Mouse (Mus musculus) liver, embryonic 16.5 days (tissue): ENCODE results near the gene Hmgcs2. TPM values are rescaled to one million over a fixed set of nuclear protein-coding genes. Genes with fewer than 3 reads are reported as not detected.
A peak's percentile ranks its signal among the peaks of the same experiment; 100 is the strongest.

Source experiments
- ATAC-seq: fragments of 200-750 bp; cut with Nextera tagmentation; 2 replicates; pipeline ENCODE4 v1.8.0; 2017; ENCODE audit warnings: low read depth, mild to moderate bottlenecking, moderate number of reproducible peaks, moderate library complexity
- H3K27ac ChIP-seq: fragments of 300-500 bp; sonication (generic); 2 replicates; pipeline ENCODE4 v1.5.1; 2014; ENCODE audit warnings: mild to moderate bottlenecking, low read length
- H3K27me3 ChIP-seq: fragments of 300-500 bp; sonication (generic); 2 replicates; pipeline ENCODE4 v1.6.1; 2014; ENCODE audit warnings: low read depth, low read length, mixed read lengths; ENCODE audit not compliant: control insufficient read depth, insufficient read depth
- H3K36me3 ChIP-seq: fragments of 300-500 bp; sonication (generic); 2 replicates; pipeline ENCODE4 v1.6.1; 2014; ENCODE audit warnings: mild to moderate bottlenecking; ENCODE audit not compliant: control insufficient read depth, insufficient read depth
- H3K4me1 ChIP-seq: fragments of 300-500 bp; sonication (generic); 2 replicates; pipeline ENCODE4 v1.6.1; 2014; ENCODE audit warnings: low read depth, low read length, mixed read lengths; ENCODE audit not compliant: control insufficient read depth
- H3K4me2 ChIP-seq: fragments of 300-500 bp; sonication (generic); 2 replicates; pipeline ENCODE4 v1.6.1; 2014; ENCODE audit warnings: low read depth, low read length, mixed read lengths
- H3K4me3 ChIP-seq: fragments of 300-500 bp; sonication (generic); 2 replicates; pipeline ENCODE4 v1.5.1; 2014; ENCODE audit warnings: low read depth, mild to moderate bottlenecking, low read length
- H3K9ac ChIP-seq: fragments of 300-500 bp; sonication (generic); 2 replicates; pipeline ENCODE4 v1.6.1; 2014; ENCODE audit warnings: low read depth, low read length
- H3K9me3 ChIP-seq: fragments of 300-500 bp; sonication (generic); replicated peaks from 2 replicates; pipeline ENCODE4 v1.6.1; 2016; ENCODE audit warnings: low read length; ENCODE audit not compliant: control insufficient read depth
- WGBS: fragments of 180-500 bp; shearing (Covaris S2); extraction: QIAGEN DNeasy Blood & Tissue Kit; methylation state at CpG from one replicate; pipeline ENCODE4 v1.1.7; 2014; ENCODE audit not compliant: insufficient replicate concordance; 5-methylcytosine and 5-hydroxymethylcytosine counted together
- polyA plus RNA-seq: library from polyadenylated mRNA; unstranded; fragments of >200 nt; fragmentation: Nextera tagmentation; extraction: Ambion mirVana; gene quantifications from 2 replicates; pipeline ENCODE4 v1.2.1, GENCODE M21; 2015

Hmgcs2 gene
- polyA plus RNA-seq, 1 experiment from 2014 or later = 366 TPM

DNA sequence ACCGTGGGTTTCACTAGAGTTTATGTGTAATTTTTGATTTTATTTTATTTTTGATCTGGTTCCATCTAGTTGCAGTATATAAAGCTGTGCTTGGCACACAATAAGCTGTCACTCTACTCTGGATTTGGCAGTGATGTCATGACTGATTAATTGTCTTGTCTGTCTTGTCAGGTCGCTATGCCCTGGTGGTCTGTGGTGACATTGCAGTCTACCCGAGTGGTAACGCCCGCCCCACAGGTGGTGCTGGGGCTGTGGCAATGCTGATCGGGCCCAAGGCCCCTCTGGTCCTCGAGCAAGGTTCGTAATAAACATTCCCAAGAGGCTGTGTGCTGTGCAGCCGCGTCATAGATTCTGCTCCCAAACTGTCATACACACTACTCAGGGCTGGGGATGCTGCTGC is 15.7 kb downstream of the Hmgcs2 start:
- no peaks in the 10 kb centered on the region for H3K27me3 ChIP-seq
- no peak overlapping the region for H3K9ac ChIP-seq

DNA sequence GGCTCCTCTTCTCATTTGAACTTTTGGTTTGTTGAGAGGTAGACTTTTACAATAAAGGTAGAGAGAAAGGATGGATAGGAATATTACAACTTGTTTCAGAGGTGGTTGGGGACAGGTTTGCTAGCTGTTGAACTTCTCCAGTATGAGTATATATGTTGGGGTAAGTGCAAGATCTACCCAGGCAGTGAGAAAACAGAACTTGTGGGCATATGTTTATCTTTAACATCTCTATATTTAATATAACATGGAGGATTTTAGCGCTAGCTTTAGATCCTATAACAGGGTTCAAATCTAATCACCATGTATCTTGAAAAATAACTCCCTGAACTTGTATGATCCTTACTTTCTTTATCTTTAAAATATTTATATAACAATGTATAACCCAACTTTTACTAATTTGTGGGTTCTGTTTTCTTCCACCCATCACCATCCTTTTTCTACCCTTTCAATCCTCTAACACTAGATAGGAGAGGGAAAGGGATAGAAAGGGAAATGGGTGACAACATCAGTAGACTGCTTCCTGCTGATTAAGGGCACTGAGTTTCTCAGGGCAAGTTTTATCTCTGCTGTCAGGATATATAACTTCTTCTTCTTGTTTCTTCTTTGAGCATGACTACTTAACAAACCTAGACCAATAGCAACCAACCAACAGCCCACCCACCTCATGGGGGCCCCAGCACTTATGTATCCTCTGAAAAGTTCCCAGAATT is 19.3 kb downstream of the Hmgcs2 start:
- ATAC-seq = no peak
- Histone ChIP-seq H3K9ac (no peak overlapping the region), H3K4me2 (no peak overlapping the region), H3K4me1 (no peaks in the 10 kb centered on the region), H3K4me3 (no peak overlapping the region), H3K27ac (no peak overlapping the region), H3K27me3 (no peaks in the 10 kb centered on the region), H3K9me3 (no peaks in the 10 kb centered on the region), H3K36me3 (peaks cover 9% of the 10 kb centered on the region; the same call in 1 of the 2 replicates)
- 24% methylated on average over 1 of the region's 1 CpGs for WGBS

More for the DNA sequence above, 15.7 kb downstream of the Hmgcs2 start:
- Histone ChIP-seq H3K4me2 (no peak overlapping the region), H3K4me3 (no peak overlapping the region), H3K4me1 (no peaks in the 10 kb centered on the region), H3K36me3 (peaks cover 5% of the 10 kb centered on the region), H3K9me3 (no peaks in the 10 kb centered on the region), H3K27ac (no peak overlapping the region)
- no peak for ATAC-seq
- WGBS = 61% methylated on average over 10 of the region's 10 CpGs

DNA sequence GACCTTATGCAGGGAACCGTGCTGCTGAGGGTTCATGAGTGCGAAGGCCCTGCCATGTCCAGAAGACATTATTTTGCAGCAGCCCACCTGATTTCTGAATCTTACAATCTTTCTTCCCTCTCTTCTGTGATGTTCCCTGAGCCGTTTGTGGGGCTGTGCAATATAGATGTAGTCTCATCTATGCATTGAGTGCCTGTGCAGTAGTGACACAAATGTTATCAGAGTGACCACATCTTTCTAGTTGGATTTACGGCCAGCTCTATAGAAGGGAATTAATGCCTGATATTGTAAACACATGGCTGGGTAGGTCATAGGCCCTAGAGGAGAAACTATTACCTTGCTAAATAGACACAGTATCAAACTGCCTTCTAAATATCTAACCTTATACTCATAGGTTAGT is 20.0 kb downstream of the Hmgcs2 start:
- Histone ChIP-seq H3K9me3 (no peaks in the 10 kb centered on the region), H3K27ac (no peak overlapping the region), H3K4me3 (no peak overlapping the region), H3K36me3 (peaks cover 9% of the 10 kb centered on the region; the same call in 1 of the 2 replicates), H3K9ac (no peak overlapping the region), H3K4me1 (no peaks in the 10 kb centered on the region), H3K27me3 (no peaks in the 10 kb centered on the region), H3K4me2 (no peak overlapping the region)
- 57% methylated on average over 4 of the region's 4 CpGs for WGBS
- no peak for ATAC-seq

DNA sequence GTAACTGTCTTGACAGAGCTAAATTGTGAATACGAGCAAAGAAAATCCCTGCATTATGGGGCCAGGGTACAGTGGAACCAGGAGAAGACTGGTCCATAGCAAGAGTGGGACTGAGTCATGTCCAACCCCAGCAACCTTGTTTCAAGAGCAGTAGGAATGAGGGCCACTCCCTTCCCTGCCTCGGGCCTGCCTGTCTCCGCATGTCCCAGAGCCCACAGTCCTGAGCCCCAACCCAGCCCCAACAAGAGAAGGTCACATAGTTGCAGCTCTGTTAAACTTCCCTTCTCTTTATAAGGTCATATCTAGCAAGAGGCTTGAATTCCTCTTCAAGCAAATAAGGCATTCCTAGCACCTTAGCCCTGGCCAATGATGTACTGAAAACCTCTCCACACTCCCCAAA is 21.5 kb downstream of the Hmgcs2 start:
- no peak for ATAC-seq
- 80% methylated on average over 3 of the region's 3 CpGs for WGBS
- H3K36me3 ChIP-seq = peaks cover 9% of the 10 kb centered on the region; the same call in 1 of the 2 replicates

DNA sequence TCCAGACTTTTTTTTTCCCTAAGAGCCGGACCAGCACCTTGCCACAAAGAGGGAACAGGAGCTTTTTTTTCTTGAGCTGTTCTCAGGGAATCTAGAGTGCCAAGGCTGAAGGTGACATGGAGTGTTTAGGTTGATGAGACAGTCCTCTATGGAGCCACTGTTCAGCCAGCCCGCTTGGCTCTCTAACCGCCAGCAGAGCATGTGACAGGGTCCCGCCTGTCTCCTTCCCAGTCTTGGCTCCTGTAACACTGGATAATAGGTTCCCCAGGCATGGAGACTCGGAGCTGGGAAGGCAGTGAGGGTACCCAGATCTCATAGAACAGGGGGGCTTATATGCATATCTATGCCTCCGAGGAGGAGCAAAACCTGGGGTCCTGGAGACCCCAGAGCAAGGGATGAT is 28.4 kb downstream of the Hmgcs2 start:
- no peak overlapping the region for H3K9ac ChIP-seq
- H3K9me3 ChIP-seq = no peaks in the 10 kb centered on the region
- no peak overlapping the region for H3K4me2 ChIP-seq
- H3K27ac ChIP-seq = no peak overlapping the region
- no peaks in the 10 kb centered on the region for H3K4me1 ChIP-seq
- ATAC-seq = no peak
- H3K27me3 ChIP-seq = no peaks in the 10 kb centered on the region
- no peaks in the 10 kb centered on the region for H3K36me3 ChIP-seq
- no peak overlapping the region for H3K4me3 ChIP-seq
- 74% methylated on average over 6 of the region's 6 CpGs for WGBS

More for the DNA sequence above, 21.5 kb downstream of the Hmgcs2 start:
- no peak overlapping the region for H3K9ac ChIP-seq
- no peak overlapping the region for H3K4me2 ChIP-seq
- no peak overlapping the region for H3K27ac ChIP-seq
- H3K4me3 ChIP-seq = no peak overlapping the region
- H3K9me3 ChIP-seq = no peaks in the 10 kb centered on the region
- no peaks in the 10 kb centered on the region for H3K4me1 ChIP-seq
- no peaks in the 10 kb centered on the region for H3K27me3 ChIP-seq

DNA sequence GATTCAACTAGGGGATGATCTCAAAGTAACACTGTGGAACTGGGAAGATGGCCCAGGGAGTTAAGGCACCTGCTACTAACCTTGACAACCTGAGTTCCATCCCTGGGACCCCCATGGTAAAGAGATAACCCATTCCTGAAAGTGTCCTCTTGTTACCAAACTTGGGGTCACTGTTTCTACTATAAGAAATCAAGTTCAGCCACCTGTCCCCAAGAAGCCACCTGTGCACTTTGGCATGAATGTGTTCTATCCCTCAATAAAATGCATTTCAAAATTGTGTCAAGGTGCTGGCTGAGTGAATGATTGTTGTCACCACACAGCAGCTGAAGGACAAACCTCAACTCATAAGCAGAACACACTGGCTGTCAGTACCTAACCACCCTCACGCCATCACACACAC is 30.2 kb downstream of the Hmgcs2 start:
- no peaks in the 10 kb centered on the region for H3K36me3 ChIP-seq
- H3K4me2 ChIP-seq = no peak overlapping the region
- H3K27ac ChIP-seq = no peak overlapping the region
- no peaks in the 10 kb centered on the region for H3K9me3 ChIP-seq
- no peaks in the 10 kb centered on the region for H3K4me1 ChIP-seq
- WGBS = 73% methylated on average over 1 of the region's 1 CpGs
- no peaks in the 10 kb centered on the region for H3K27me3 ChIP-seq
- ATAC-seq = no peak
- H3K9ac ChIP-seq = no peak overlapping the region
- no peak overlapping the region for H3K4me3 ChIP-seq

DNA sequence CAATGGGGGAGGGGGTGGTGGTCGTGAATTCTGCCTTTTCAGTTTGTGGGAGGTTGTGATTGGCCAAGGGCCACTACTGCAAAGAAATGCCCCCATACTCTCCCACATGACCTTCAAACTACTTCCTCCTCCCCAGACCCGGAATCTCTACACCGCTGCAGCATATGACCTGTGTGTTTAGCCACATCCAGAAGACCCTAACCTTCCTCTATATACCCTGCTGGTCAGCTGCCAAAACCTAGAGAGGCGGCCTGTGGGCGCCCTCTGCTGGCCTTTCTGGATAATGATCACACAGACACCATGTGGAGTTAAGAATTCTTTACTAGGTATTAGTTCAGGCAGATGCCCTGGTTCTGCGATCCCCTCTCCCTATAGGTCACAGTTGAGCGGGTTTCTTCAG is 32.6 kb downstream of the Hmgcs2 start:
- Histone ChIP-seq H3K4me1 (no peaks in the 10 kb centered on the region), H3K9ac (no peak overlapping the region), H3K9me3 (no peaks in the 10 kb centered on the region), H3K4me3 (no peak overlapping the region), H3K27me3 (no peaks in the 10 kb centered on the region), H3K36me3 (no peaks in the 10 kb centered on the region), H3K4me2 (no peak overlapping the region), H3K27ac (no peak overlapping the region)
- 28% methylated on average over 6 of the region's 7 CpGs for WGBS
- ATAC-seq = peak; percentile 24; the same call in 1 of the 2 replicates

DNA sequence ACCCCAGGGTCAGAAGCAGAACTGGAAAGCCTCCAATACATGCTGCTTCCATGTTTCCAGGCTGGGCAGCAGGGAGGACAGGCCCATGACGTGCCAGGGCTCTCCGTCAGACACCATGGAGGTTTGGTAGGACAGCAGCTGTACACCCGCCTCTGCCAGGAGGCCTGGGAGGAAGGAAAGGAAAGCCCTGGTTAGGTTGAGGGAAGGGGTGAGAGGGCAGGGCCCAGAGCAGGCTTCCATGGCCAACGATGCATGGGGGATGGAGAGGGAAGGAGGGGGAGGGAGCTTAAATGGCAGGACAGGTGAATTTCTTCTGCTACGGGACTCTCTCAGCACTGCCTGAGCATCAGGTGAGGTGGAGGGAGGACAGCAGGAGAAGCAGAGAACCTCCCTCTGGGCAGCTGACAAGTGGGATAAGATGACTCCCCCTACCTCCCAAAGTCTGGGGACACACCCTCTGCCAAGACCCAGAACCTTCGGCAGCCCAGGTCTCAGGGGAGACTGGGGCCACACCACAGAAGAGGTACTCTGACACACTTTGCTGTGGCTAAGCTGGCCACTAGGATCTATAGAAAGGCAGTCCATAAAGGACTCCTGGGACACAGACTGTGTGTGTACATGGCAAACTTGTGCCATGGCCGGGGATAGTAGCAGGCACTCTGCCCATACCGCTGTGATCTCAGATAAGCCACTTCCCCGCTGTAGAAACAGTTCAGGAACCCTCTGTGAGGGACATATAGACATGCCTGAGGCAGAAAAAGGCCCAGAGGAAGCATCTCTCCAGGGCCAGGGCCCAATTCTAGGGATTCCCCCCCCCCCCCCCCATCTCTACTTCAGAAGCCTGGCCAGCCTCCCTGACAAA is 33.3 kb downstream of the Hmgcs2 start:
- Histone ChIP-seq H3K4me1 (no peaks in the 10 kb centered on the region), H3K36me3 (no peaks in the 10 kb centered on the region), H3K4me3 (no peak overlapping the region), H3K9me3 (no peaks in the 10 kb centered on the region), H3K9ac (no peak overlapping the region), H3K27ac (no peak overlapping the region), H3K27me3 (no peaks in the 10 kb centered on the region), H3K4me2 (no peak overlapping the region)
- ATAC-seq = peak; percentile 14; the same call in 1 of the 2 replicates
- WGBS = 69% methylated on average over 9 of the region's 9 CpGs

DNA sequence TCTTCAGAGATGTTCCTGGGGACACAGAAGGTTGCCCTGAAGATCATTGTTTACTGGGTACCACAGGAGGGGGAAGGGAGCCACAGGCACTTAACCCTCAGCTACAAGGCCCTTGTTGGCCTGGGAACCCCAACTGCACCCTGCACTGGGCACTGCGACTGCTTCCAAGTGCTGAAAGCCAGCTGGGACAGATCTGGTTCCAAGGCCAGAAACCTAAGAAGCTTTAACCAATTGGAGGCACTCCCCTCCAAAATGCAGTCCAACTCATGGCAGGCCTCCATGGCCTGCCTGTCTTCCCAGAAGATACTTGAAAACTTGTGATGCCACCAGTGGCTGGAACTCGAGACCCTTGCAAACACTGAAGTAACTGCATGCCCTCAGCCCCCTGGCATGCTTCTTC is 34.9 kb downstream of the Hmgcs2 start:
- WGBS = 50% methylated on average over 2 of the region's 2 CpGs

More for the DNA sequence above, 34.9 kb downstream of the Hmgcs2 start:
- Histone ChIP-seq H3K4me2 (no peak overlapping the region), H3K4me3 (no peak overlapping the region), H3K9ac (no peak overlapping the region), H3K27me3 (no peaks in the 10 kb centered on the region), H3K4me1 (no peaks in the 10 kb centered on the region), H3K36me3 (peaks cover under 1% of the 10 kb centered on the region; the same call in 1 of the 2 replicates), H3K27ac (no peak overlapping the region), H3K9me3 (no peaks in the 10 kb centered on the region)
- no peak for ATAC-seq
